Comparison of ENCODE assay signal across 17 mouse cellular contexts in genomic region chr11:95186826-95187225, GRCm38 (mm10). TPM values are rescaled to one million over a fixed set of nuclear protein-coding genes. Genes with fewer than 3 reads are reported as not detected.
DNase-seq lines count a peak whose midpoint lies in the region; ATAC-seq and TF ChIP-seq lines count a peak whose summit lies in the region.
"Had no signal": no experiment of that assay in that cellular context is flagged by ENCODE, and none has a peak within 500 bp of the region (broad histone marks: within the 10 kb centered on the region; RNA-seq: fewer than 3 reads in every experiment).

No protein-coding gene starts in this region.

- peaks cover 13% of the 10 kb centered on the region for H3K4me1 ChIP-seq in neural tube, embryonic 15.5 days
- H3K4me1 ChIP-seq: liver, embryonic 15.5 days had no signal

- no peak overlapping the region for H3K27ac ChIP-seq in gastrocnemius, adult 2 months
- no peak overlapping the region for H3K27ac ChIP-seq in neural tube, embryonic 15.5 days (replicated peaks)
- H3K27ac ChIP-seq: liver, embryonic 15.5 days; macrophage had no signal

- WGBS in neural tube, embryonic 15.5 days = 93% methylated on average over 7 of the region's 7 CpGs

- H3K36me3 ChIP-seq in neural tube, embryonic 15.5 days = no peaks in the 10 kb centered on the region
- H3K36me3 ChIP-seq: liver, embryonic 15.5 days had no signal

- no peaks in the 10 kb centered on the region for H3K9me3 ChIP-seq in neural tube, embryonic 15.5 days (replicated peaks)
- H3K9me3 ChIP-seq: liver, embryonic 15.5 days had no signal

- no peak overlapping the region for H3K4me2 ChIP-seq in neural tube, embryonic 15.5 days
- H3K4me2 ChIP-seq: liver, embryonic 15.5 days had no signal

- intact Hi-C loops in gastrocnemius, adult 2 months (cut with DNase I) = no loop called here
- intact Hi-C loops in heart, postnatal 10 days (cut with DNase I) = no loop called here

- TF ChIP-seq CTCF in gastrocnemius, adult 2 months (IDR thresholded peaks at IDR 0.05) = no peak

- H3K4me3 ChIP-seq in gastrocnemius, adult 2 months = no peak overlapping the region
- H3K4me3 ChIP-seq in neural tube, embryonic 15.5 days (replicated peaks) = no peak overlapping the region
- H3K4me3 ChIP-seq: liver, embryonic 15.5 days had no signal

- no peak overlapping the region for H3K9ac ChIP-seq in neural tube, embryonic 15.5 days (replicated peaks)
- H3K9ac ChIP-seq: liver, embryonic 15.5 days had no signal

- peak; percentile 62 for DNase-seq in gastrocnemius, adult 2 months
- DNase-seq in gastrocnemius, postnatal 4 days (ENCODE audit: low spot score in 2 of 2) = no peak
- DNase-seq in 3T3-L1 (ENCODE audit: low read depth, low spot score) = peak; percentile 39
- DNase-seq in adrenal gland, postnatal 14 days = peak; percentile 86
- DNase-seq in heart, postnatal 10 days = peak; percentile 36 to 56
- no peak for DNase-seq in frontal cortex, postnatal 25 days (ENCODE audit: low spot score in 2 of 2)
- DNase-seq in lung, postnatal 4 days = no peak
- DNase-seq: B cell, adult 2 months; cerebellum, adult 9-10 months; layer of hippocampus, postnatal 36 days; midbrain, embryonic 14.5 days had no signal

- H3K27me3 ChIP-seq in neural tube, embryonic 15.5 days (replicated peaks) = peaks cover 13% of the 10 kb centered on the region; the same call in 1 of the 2 replicates

- no peak for ATAC-seq in neural tube, embryonic 15.5 days (ENCODE audit: low FRiP score)
- ATAC-seq: forebrain, embryonic 16.5 days had no signal

RNA-seq across cellular contexts. Expression of gene Dlx4, which starts 40.8 kb away (rescaled TPM):
- not detected for total RNA-seq in gastrocnemius, adult 2 months (2021)
- not detected for total RNA-seq in gastrocnemius, postnatal 4 days (2021)
- total RNA-seq in adrenal gland, postnatal 14 days (2021) = not detected in 2 replicates
- total RNA-seq in heart, postnatal 10 days (2021) = under 1 TPM in 1 of 2 experiments, not detected in 1; 0.12 TPM
- not detected in 2 replicates for polyA plus RNA-seq in neural tube, embryonic 15.5 days (2015; fragmentation: Nextera tagmentation; extraction: Ambion mirVana)
- total RNA-seq: layer of hippocampus, postnatal 36 days had no signal
- polyA plus RNA-seq: forebrain, embryonic 16.5 days; heart, embryonic 14.5 days; kidney, embryonic 16.5 days; macrophage had no signal

Comparison
In these comparisons a context has a peak if more than half of its experiments do, and no peak if none do; other contexts are left out.
1. DNase-seq: peak in gastrocnemius, adult 2 months (single experiment), 3T3-L1 (single experiment), adrenal gland, postnatal 14 days (single experiment) and heart, postnatal 10 days (2 of 2); none in gastrocnemius, postnatal 4 days (0 of 2), frontal cortex, postnatal 25 days (0 of 2) and lung, postnatal 4 days (0 of 2).